Mouse (Mus musculus) liver, adult 2 months (tissue): ENCODE measurements at regions not wholly inside any gene's neighbourhood (a gene's known extent, or its start where the extent isn't known, plus 50 kb on each side); places are given as distances from the start of the nearest gene placed in this dataset.

Experiments used
- CTCF ChIP-seq: fragments of 200-500 bp; IDR thresholded peaks from 2 replicates; pipeline ENCODE4 v1.5.1; 2011; ENCODE audit warnings: low read depth, low read length, control low read depth
- POLR2A ChIP-seq: fragments of 200-500 bp; IDR thresholded peaks from 2 replicates; pipeline ENCODE4 v1.6.1; 2011; ENCODE audit warnings: low read length, control low read depth; ENCODE audit not compliant: insufficient read depth; ENCODE audit errors: extremely low read depth

- TF ChIP-seq POLR2A (no peak), CTCF (no peak)
These were observed 151.0 kb downstream of the Tmx1 start for GRCm38 (mm10) chr12:70603869-70604268.
